Mouse (Mus musculus): ENCODE results near the gene Tmem115. TPM values are rescaled to one million over a fixed set of nuclear protein-coding genes. Genes with fewer than 3 reads are reported as not detected.

The Tmem115 gene
- polyA plus RNA-seq, 1 experiment from 2014 or later: 44.6 TPM

DNA sequence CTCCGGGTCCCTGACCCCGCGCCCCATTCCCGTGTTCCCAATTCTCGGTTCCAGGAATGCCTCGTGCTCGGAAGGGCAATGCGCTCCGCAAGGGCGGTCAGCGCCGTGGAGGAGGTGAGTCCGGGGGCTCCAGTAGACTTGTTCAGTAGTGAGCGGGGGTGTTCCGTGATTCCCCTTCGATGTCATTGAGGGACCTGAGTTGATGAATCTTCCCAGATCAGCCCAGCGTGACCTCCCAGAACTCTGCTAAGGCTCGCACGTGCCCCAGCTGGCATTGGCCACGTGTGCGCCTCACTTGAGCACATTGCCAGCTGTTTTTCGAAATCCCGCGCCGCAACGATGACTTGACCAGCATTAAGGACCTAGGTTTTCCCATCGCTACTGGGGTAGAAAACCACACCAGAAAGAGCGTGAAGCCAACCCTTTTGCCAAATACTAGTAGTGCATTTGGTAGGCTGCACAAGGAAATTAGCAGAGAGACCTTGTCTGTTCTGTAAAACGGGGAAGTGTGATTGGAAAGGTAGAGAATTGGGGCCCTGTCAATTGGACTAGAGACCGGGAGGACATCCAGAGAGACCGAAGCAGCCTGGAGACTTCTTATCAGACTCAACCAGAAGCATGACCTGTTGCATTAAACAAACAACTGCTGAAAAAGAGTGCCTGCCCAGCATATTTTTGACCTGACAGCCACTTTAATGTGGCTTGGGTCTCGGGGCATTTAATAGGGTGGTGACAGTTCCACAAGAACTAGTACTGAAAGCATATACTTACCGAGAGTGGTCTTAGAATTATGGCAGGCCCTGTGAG lies 54.3 kb downstream of the Tmem115 start:
- Histone ChIP-seq H3K27me3 (ENCODE audit: control insufficient read depth, insufficient read depth, low read length) (no peaks in the 10 kb centered on the region), H3K4me2 (peak overlapping the region; percentile 63), H3K4me3 (ENCODE audit: low read depth, low read length) (peak overlapping the region; percentile 72), H3K9me3 (ENCODE audit: control insufficient read depth, low read length) (no peaks in the 10 kb centered on the region), H3K9ac (ENCODE audit: low read length) (peak overlapping the region; percentile 75), H3K36me3 (ENCODE audit: control insufficient read depth, insufficient read depth, low read length) (peaks cover 9% of the 10 kb centered on the region), H3K27ac (ENCODE audit: low read depth, low read length) (no peak overlapping the region; the same call in 1 of the 2 replicates), H3K4me1 (ENCODE audit: control insufficient read depth, insufficient read depth, low read length) (peaks cover 8% of the 10 kb centered on the region; the same call in 1 of the 2 replicates)
- 6% methylated on average over 33 of the region's 33 CpGs for WGBS
- DNase-seq (ENCODE audit: low spot score, missing footprints) (no peak), ATAC-seq (ENCODE audit: low FRiP score) (no peak)

Other genes with a start within 250 kb of the Tmem115 start
- gene Mapkapk3, start 244.1 kb upstream of the Tmem115 start, polyA plus RNA-seq (2014; fragmentation: Nextera tagmentation; extraction: Ambion mirVana): 2.5 and 2.7 TPM in 2 replicates
- 4.0 and 4.2 TPM in 2 replicates for gene Cish, start 237.9 kb upstream of the Tmem115 start, polyA plus RNA-seq (2014; fragmentation: Nextera tagmentation; extraction: Ambion mirVana)
- 9.9 and 10.7 TPM in 2 replicates for gene Hemk1, start 195.6 kb upstream of the Tmem115 start, polyA plus RNA-seq (2014; fragmentation: Nextera tagmentation; extraction: Ambion mirVana)
- 2.0 and 2.3 TPM in 2 replicates for gene 6430571L13Rik, start 193.3 kb upstream of the Tmem115 start, polyA plus RNA-seq (2014; fragmentation: Nextera tagmentation; extraction: Ambion mirVana)
- 1.3 and 1.7 TPM in 2 replicates for gene Cacna2d2, start 134.3 kb upstream of the Tmem115 start, polyA plus RNA-seq (2014; fragmentation: Nextera tagmentation; extraction: Ambion mirVana)
- gene Cyb561d2, start 8.2 kb downstream of the Tmem115 start, polyA plus RNA-seq (2014; fragmentation: Nextera tagmentation; extraction: Ambion mirVana): 18.3 and 18.9 TPM in 2 replicates
- gene Nprl2, start 8.3 kb downstream of the Tmem115 start, polyA plus RNA-seq (2014; fragmentation: Nextera tagmentation; extraction: Ambion mirVana): 39.1 and 43.3 TPM in 2 replicates
- gene Zmynd10, start 13.4 kb downstream of the Tmem115 start, polyA plus RNA-seq (2014; fragmentation: Nextera tagmentation; extraction: Ambion mirVana): 0.33 and 0.49 TPM in 2 replicates
- 40.5 and 44.0 TPM in 2 replicates for gene Rassf1, start 17.6 kb downstream of the Tmem115 start, polyA plus RNA-seq (2014; fragmentation: Nextera tagmentation; extraction: Ambion mirVana)
- gene Tusc2, start 29.3 kb downstream of the Tmem115 start, polyA plus RNA-seq (2014; fragmentation: Nextera tagmentation; extraction: Ambion mirVana): 94.5 and 94.6 TPM in 2 replicates
- 129 and 132 TPM in 2 replicates for gene Hyal2, start 34.0 kb downstream of the Tmem115 start, polyA plus RNA-seq (2014; fragmentation: Nextera tagmentation; extraction: Ambion mirVana)
- 3.9 and 4.8 TPM in 2 replicates for gene Hyal1, start 43.0 kb downstream of the Tmem115 start, polyA plus RNA-seq (2014; fragmentation: Nextera tagmentation; extraction: Ambion mirVana)
- gene Naa80, start 44.9 kb downstream of the Tmem115 start, polyA plus RNA-seq (2014; fragmentation: Nextera tagmentation; extraction: Ambion mirVana): 8.4 and 11.1 TPM in 2 replicates
- 0.33 and 0.47 TPM in 2 replicates for gene Hyal3, start 46.9 kb downstream of the Tmem115 start, polyA plus RNA-seq (2014; fragmentation: Nextera tagmentation; extraction: Ambion mirVana)
- 24.2 and 28.2 TPM in 2 replicates for gene Ifrd2, start 53.7 kb downstream of the Tmem115 start, polyA plus RNA-seq (2014; fragmentation: Nextera tagmentation; extraction: Ambion mirVana)
- 1.3 and 2.1 TPM in 2 replicates for gene Sema3b, start 75.3 kb downstream of the Tmem115 start, polyA plus RNA-seq (2014; fragmentation: Nextera tagmentation; extraction: Ambion mirVana)
- gene Gnai2, start 101.4 kb downstream of the Tmem115 start, polyA plus RNA-seq (2014; fragmentation: Nextera tagmentation; extraction: Ambion mirVana): 578 and 581 TPM in 2 replicates
- 11.2 and 11.7 TPM in 2 replicates for gene Slc38a3, start 135.6 kb downstream of the Tmem115 start, polyA plus RNA-seq (2014; fragmentation: Nextera tagmentation; extraction: Ambion mirVana)
- 1.1 and 1.4 TPM in 2 replicates for gene Gnat1, start 145.8 kb downstream of the Tmem115 start, polyA plus RNA-seq (2014; fragmentation: Nextera tagmentation; extraction: Ambion mirVana)
- gene Sema3f, start 176.5 kb downstream of the Tmem115 start, polyA plus RNA-seq (2014; fragmentation: Nextera tagmentation; extraction: Ambion mirVana): 9.6 and 11.9 TPM in 2 replicates
- gene Rbm5, start 237.1 kb downstream of the Tmem115 start, polyA plus RNA-seq (2014; fragmentation: Nextera tagmentation; extraction: Ambion mirVana): 186 and 191 TPM in 2 replicates

Data from midbrain, embryonic 11.5 days (tissue).